Mouse (Mus musculus) testis, adult 2 months (tissue): ENCODE measurements around the gene Mdk. TPM values are rescaled to one million over a fixed set of nuclear protein-coding genes. Genes with fewer than 3 reads are reported as not detected.
A peak's percentile ranks its signal among the peaks of the same experiment; 100 is the strongest.

ENCODE experiments used
- H3K27ac ChIP-seq: fragments of 200-500 bp; 2 replicates; pipeline ENCODE4 v1.5.1; 2012; ENCODE audit warnings: low read depth, low read length; ENCODE audit not compliant: control insufficient read depth, insufficient read depth
- H3K27me3 ChIP-seq: fragments of 200-500 bp; 2 replicates; pipeline ENCODE4 v1.6.1; 2012; ENCODE audit warnings: mild to moderate bottlenecking, low read length, moderate library complexity; ENCODE audit not compliant: control insufficient read depth, insufficient read depth
- H3K36me3 ChIP-seq: fragments of 200-500 bp; 2 replicates; pipeline ENCODE4 v1.6.1; 2012; ENCODE audit warnings: mild to moderate bottlenecking, low read length; ENCODE audit not compliant: control insufficient read depth, insufficient read depth
- H3K4me1 ChIP-seq: fragments of 200-500 bp; 2 replicates; pipeline ENCODE4 v1.6.1; 2012; ENCODE audit warnings: low read length; ENCODE audit not compliant: control insufficient read depth, insufficient read depth
- H3K4me3 ChIP-seq: fragments of 200-500 bp; 2 replicates; pipeline ENCODE4 v1.5.1; 2012; ENCODE audit warnings: low read depth, mild to moderate bottlenecking, low read length, moderate library complexity, mixed read lengths; ENCODE audit not compliant: control insufficient read depth
- CTCF ChIP-seq: fragments of 200-500 bp; IDR thresholded peaks from 2 replicates; pipeline ENCODE4 v1.5.1; 2012; ENCODE audit warnings: low read depth, mild to moderate bottlenecking, inconsistent platforms, low read length, moderate library complexity; ENCODE audit not compliant: control insufficient read depth, insufficient read depth, insufficient replicate concordance
- POLR2A ChIP-seq: fragments of 200-500 bp; IDR thresholded peaks from 2 replicates; pipeline ENCODE4 v1.6.1; 2012; ENCODE audit warnings: low read depth, mild to moderate bottlenecking, inconsistent platforms, low read length, moderate library complexity; ENCODE audit not compliant: control insufficient read depth
- polyA plus RNA-seq: library from polyadenylated mRNA; depleted of rRNA; stranded (reverse); fragments of >200 nt; gene quantifications from 2 replicates; pipeline ENCODE4 v1.2.3, GENCODE M21; 2012

The Mdk gene
- polyA plus RNA-seq, 1 experiment = 9.6 TPM

- H3K4me1 ChIP-seq = peaks cover 22% of the 10 kb centered on the region
- H3K36me3 ChIP-seq = no peaks in the 10 kb centered on the region
- TF ChIP-seq CTCF = peak; percentile 54; the same call in 1 of the 2 replicates
- no peak for TF ChIP-seq POLR2A
- H3K4me3 ChIP-seq = peak overlapping the region; percentile 81
- no peak overlapping the region for H3K27ac ChIP-seq
- peaks cover 2% of the 10 kb centered on the region; the same call in 1 of the 2 replicates for H3K27me3 ChIP-seq
Observed at GRCm38 (mm10) chr2:91923415-91924337, 8.4 kb downstream of the Mdk start.

- H3K4me3 ChIP-seq = peak overlapping the region; percentile 81
- H3K27me3 ChIP-seq = peaks cover 2% of the 10 kb centered on the region; the same call in 1 of the 2 replicates
- no peaks in the 10 kb centered on the region for H3K36me3 ChIP-seq
- peaks cover 22% of the 10 kb centered on the region for H3K4me1 ChIP-seq
- TF ChIP-seq CTCF (no peak), POLR2A (no peak)
- no peak overlapping the region for H3K27ac ChIP-seq
Observed at GRCm38 (mm10) chr2:91922586-91923414, 9.3 kb downstream of the Mdk start.

- Histone ChIP-seq H3K27me3 (peaks cover 2% of the 10 kb centered on the region; the same call in 1 of the 2 replicates), H3K36me3 (no peaks in the 10 kb centered on the region), H3K4me3 (peak overlapping the region; percentile 81), H3K4me1 (peaks cover 22% of the 10 kb centered on the region), H3K27ac (no peak overlapping the region)
- TF ChIP-seq CTCF (peak; percentile 26; the same call in 1 of the 2 replicates), POLR2A (no peak)
Observed at GRCm38 (mm10) chr2:91921790-91922570, 10.1 kb downstream of the Mdk start.

GRCm38 (mm10) chr2:91921181-91921789 lies 10.8 kb downstream of the Mdk start:
- 0 out of 2 replicates have a peak, but pooled peaks have one; percentile 17 for TF ChIP-seq POLR2A
- TF ChIP-seq CTCF = no peak
- Histone ChIP-seq H3K36me3 (no peaks in the 10 kb centered on the region), H3K27me3 (peaks cover 2% of the 10 kb centered on the region; the same call in 1 of the 2 replicates), H3K27ac (no peak overlapping the region), H3K4me1 (peaks cover 22% of the 10 kb centered on the region), H3K4me3 (peak overlapping the region; percentile 81)

- no peak for TF ChIP-seq CTCF
- no peak for TF ChIP-seq POLR2A
- Histone ChIP-seq H3K4me3 (peak overlapping the region; percentile 81), H3K27me3 (peaks cover 2% of the 10 kb centered on the region; the same call in 1 of the 2 replicates), H3K36me3 (no peaks in the 10 kb centered on the region), H3K27ac (no peak overlapping the region), H3K4me1 (peaks cover 22% of the 10 kb centered on the region)
Observed at GRCm38 (mm10) chr2:91920130-91920529, 12.0 kb downstream of the Mdk start.

GRCm38 (mm10) chr2:91917096-91917495 lies 15.0 kb downstream of the Mdk start:
- Histone ChIP-seq H3K36me3 (no peaks in the 10 kb centered on the region), H3K27ac (no peak overlapping the region), H3K4me1 (peaks cover 9% of the 10 kb centered on the region), H3K4me3 (no peak overlapping the region), H3K27me3 (no peaks in the 10 kb centered on the region)
- TF ChIP-seq POLR2A = no peak
- no peak for TF ChIP-seq CTCF
